ENCODE assay signal across 9 mouse cellular contexts in the genomic region with DNA sequence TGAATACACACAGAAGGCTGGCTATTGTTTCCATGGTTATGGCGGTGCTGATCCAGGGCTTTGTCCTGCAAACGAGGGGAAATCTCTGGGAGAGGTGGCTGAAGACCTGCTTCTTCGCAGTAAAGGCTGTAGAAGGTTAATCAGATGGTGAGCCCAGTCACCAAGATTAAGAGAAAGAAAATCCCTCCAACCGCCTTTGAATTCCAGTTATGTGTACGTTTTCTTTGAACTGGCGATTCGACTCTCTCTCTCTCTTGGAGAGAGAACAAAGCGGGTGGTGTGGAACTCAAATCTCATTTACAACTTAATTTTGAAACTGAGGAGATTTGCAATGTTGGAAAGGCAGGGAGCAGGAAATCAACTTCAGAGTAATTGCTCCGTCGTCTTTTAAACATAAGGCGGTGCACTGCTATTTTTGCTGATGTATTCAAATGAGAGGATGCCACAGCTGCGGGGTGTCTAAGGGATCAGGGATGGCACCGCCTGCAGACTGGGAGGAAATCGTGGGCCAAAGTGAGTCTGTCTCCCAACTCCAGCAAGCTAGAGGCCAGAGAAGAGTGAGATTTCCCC.
DNase-seq lines count a peak whose midpoint lies in the region; ATAC-seq and TF ChIP-seq lines count a peak whose summit lies in the region.
"Had no signal": no experiment of that assay in that cellular context is flagged by ENCODE, and none has a peak within 500 bp of the region (broad histone marks: within the 10 kb centered on the region; RNA-seq: fewer than 3 reads in every experiment).

No protein-coding gene starts in this region.

- H3K27me3 ChIP-seq in kidney, postnatal 0 days (ENCODE audit: insufficient read depth, low read length), result no peaks in the 10 kb centered on the region
- H3K27me3 ChIP-seq in forebrain, postnatal 0 days (ENCODE audit: insufficient read depth, low read length), result no peaks in the 10 kb centered on the region
- H3K27me3 ChIP-seq in neural tube, embryonic 12.5 days (replicated peaks), result no peaks in the 10 kb centered on the region
- H3K27me3 ChIP-seq: heart, embryonic 15.5 days had no signal

- WGBS in kidney, postnatal 0 days, result 31% methylated on average over 14 of the region's 14 CpGs
- WGBS in forebrain, postnatal 0 days, result 3% methylated on average over 14 of the region's 14 CpGs
- 15% methylated on average over 14 of the region's 14 CpGs for WGBS in neural tube, embryonic 12.5 days

- H3K4me1 ChIP-seq in kidney, postnatal 0 days (replicated peaks; ENCODE audit: insufficient read depth, low read length), result no peaks in the 10 kb centered on the region
- peaks cover 3% of the 10 kb centered on the region; the same call in 1 of the 2 replicates for H3K4me1 ChIP-seq in forebrain, postnatal 0 days (ENCODE audit: insufficient read depth)
- H3K4me1 ChIP-seq in neural tube, embryonic 12.5 days, result peaks cover 9% of the 10 kb centered on the region; the same call in 1 of the 2 replicates
- H3K4me1 ChIP-seq: heart, embryonic 15.5 days had no signal

- no peak overlapping the region for H3K27ac ChIP-seq in kidney, postnatal 0 days
- peak overlapping the region; percentile 76 for H3K27ac ChIP-seq in forebrain, postnatal 0 days (ENCODE audit: low read depth, low read length)
- H3K27ac ChIP-seq in neural tube, embryonic 12.5 days, result no peak overlapping the region
- H3K27ac ChIP-seq: heart, embryonic 15.5 days had no signal

- H3K36me3 ChIP-seq in kidney, postnatal 0 days (ENCODE audit: insufficient read depth, low read length), result no peaks in the 10 kb centered on the region
- no peaks in the 10 kb centered on the region for H3K36me3 ChIP-seq in forebrain, postnatal 0 days (ENCODE audit: insufficient read depth)
- no peaks in the 10 kb centered on the region for H3K36me3 ChIP-seq in neural tube, embryonic 12.5 days
- H3K36me3 ChIP-seq: heart, embryonic 15.5 days had no signal

- H3K9me3 ChIP-seq in kidney, postnatal 0 days (replicated peaks; ENCODE audit: low read length), result no peaks in the 10 kb centered on the region
- H3K9me3 ChIP-seq in forebrain, postnatal 0 days (ENCODE audit: low read length), result no peaks in the 10 kb centered on the region
- no peaks in the 10 kb centered on the region for H3K9me3 ChIP-seq in neural tube, embryonic 12.5 days
- H3K9me3 ChIP-seq: heart, embryonic 15.5 days had no signal

- no peak for TF ChIP-seq CTCF in kidney, postnatal 0 days (IDR thresholded peaks at IDR 0.05; ENCODE audit: low read depth)
- TF ChIP-seq CTCF in forebrain, postnatal 0 days (IDR thresholded peaks at IDR 0.05; ENCODE audit: low read depth), result no peak

- H3K9ac ChIP-seq in kidney, postnatal 0 days (ENCODE audit: low read depth, low read length), result no peak overlapping the region
- 0 out of 2 replicates have a peak overlapping the region, but pooled peaks have one; percentile 14 for H3K9ac ChIP-seq in forebrain, postnatal 0 days
- H3K9ac ChIP-seq in neural tube, embryonic 12.5 days, result no peak overlapping the region
- H3K9ac ChIP-seq: heart, embryonic 15.5 days had no signal

- no peak for ATAC-seq in kidney, postnatal 0 days (replicated peaks; ENCODE audit: low FRiP score, low read depth)
- ATAC-seq in forebrain, postnatal 0 days, result peak; percentile 89
- no peak for ATAC-seq in neural tube, embryonic 12.5 days (ENCODE audit: low FRiP score, low read depth)

- peak; percentile 25 for DNase-seq in kidney, postnatal 0 days (ENCODE audit: low spot score)
- no peak for DNase-seq in kidney, postnatal 4 days
- DNase-seq in embryo, embryonic 10 days (ENCODE audit: low spot score), result peak; percentile 47
- DNase-seq in forebrain, postnatal 0 days, result peak; percentile 76
- no peak for DNase-seq in adrenal gland, postnatal 10 days
- DNase-seq in thymus, adult 18-20 months, result no peak
- no peak for DNase-seq in lung, postnatal 4 days

- no peak overlapping the region for H3K4me3 ChIP-seq in kidney, postnatal 0 days (replicated peaks; ENCODE audit: low read depth, low read length)
- no peak overlapping the region for H3K4me3 ChIP-seq in forebrain, postnatal 0 days (ENCODE audit: low read depth, low read length)
- no peak overlapping the region for H3K4me3 ChIP-seq in neural tube, embryonic 12.5 days
- H3K4me3 ChIP-seq: heart, embryonic 15.5 days had no signal

- no peak overlapping the region for H3K4me2 ChIP-seq in kidney, postnatal 0 days (ENCODE audit: low read length)
- peak overlapping the region; percentile 27 for H3K4me2 ChIP-seq in forebrain, postnatal 0 days (ENCODE audit: low read depth)
- H3K4me2 ChIP-seq in neural tube, embryonic 12.5 days (replicated peaks), result 0 out of 2 replicates have a peak overlapping the region, but pooled peaks have one; percentile 3
- H3K4me2 ChIP-seq: heart, embryonic 15.5 days had no signal

Comparison
In these comparisons a context has a peak if more than half of its experiments do, and no peak if none do; other contexts are left out.
1. DNase-seq: peak in kidney, postnatal 0 days (single experiment), embryo, embryonic 10 days (single experiment) and forebrain, postnatal 0 days (single experiment); none in kidney, postnatal 4 days (0 of 2), adrenal gland, postnatal 10 days (single experiment), thymus, adult 18-20 months (0 of 2) and lung, postnatal 4 days (0 of 2).